Mouse (Mus musculus) liver, embryonic 14.5 days (tissue): ENCODE results near the gene Mrps21. TPM values are rescaled to one million over a fixed set of nuclear protein-coding genes. Genes with fewer than 3 reads are reported as not detected.
A peak's percentile ranks its signal among the peaks of the same experiment; 100 is the strongest.
"Not testable (repeated sequence)": the region's sequence is repeated elsewhere in the genome, so short reads cannot be mapped to it uniquely, and the experiment has no call there.

ENCODE experiments used
- ATAC-seq: fragments of 200-750 bp; cut with Nextera tagmentation; 2 replicates; pipeline ENCODE4 v1.8.0; 2017; ENCODE audit warnings: moderate number of reproducible peaks, mild to moderate bottlenecking, moderate library complexity; ENCODE audit not compliant: insufficient read depth
- DNase-seq, 3 experiments: peaks; one replicate each; pipeline ENCODE4 v3.0.0-alpha.2; 2012 to 2013; ENCODE audit warnings: low read depth in 3 of 3, low spot score in 3 of 3
- H3K27ac ChIP-seq: fragments of 300-500 bp; sonication (generic); 2 replicates; pipeline ENCODE4 v1.5.1; 2014; ENCODE audit warnings: moderate library complexity, mild to moderate bottlenecking, control low read depth, inconsistent platforms
- H3K27me3 ChIP-seq: fragments of 300-500 bp; sonication (generic); 2 replicates; pipeline ENCODE4 v1.6.1; 2014; ENCODE audit warnings: mild to moderate bottlenecking, low read length, moderate library complexity; ENCODE audit not compliant: control insufficient read depth, insufficient read depth
- H3K36me3 ChIP-seq: fragments of 300-500 bp; sonication (generic); replicated peaks from 2 replicates; pipeline ENCODE4 v1.6.1; 2014; ENCODE audit warnings: low read depth; ENCODE audit not compliant: control insufficient read depth, insufficient read depth
- H3K4me1 ChIP-seq, 2 experiments: fragments of 200-500 bp in 1 of 2; fragments of 300-500 bp in 1 of 2; sonication (generic) in 1 of 2; replicated peaks; 2 replicates each; pipeline ENCODE4 v1.6.1; 2012 to 2014; ENCODE audit warnings: antibody characterized with exemption in 1 of 2, inconsistent platforms in 1 of 2, low read length in 1 of 2; ENCODE audit not compliant: control insufficient read depth in 2 of 2, insufficient read depth in 2 of 2
- H3K4me2 ChIP-seq: fragments of 300-500 bp; sonication (generic); 2 replicates; pipeline ENCODE4 v1.6.1; 2014; ENCODE audit warnings: low read depth, mild to moderate bottlenecking, control low read depth, moderate library complexity
- H3K4me3 ChIP-seq, 2 experiments: fragments of 200-500 bp in 1 of 2; fragments of 300-500 bp in 1 of 2; sonication (generic) in 1 of 2; 2 replicates each; pipeline ENCODE4 v1.5.1; 2012 to 2014; ENCODE audit warnings: low read depth in 2 of 2, low read length in 2 of 2, mild to moderate bottlenecking in 2 of 2, control low read depth in 1 of 2, inconsistent platforms in 1 of 2, moderate library complexity in 1 of 2; ENCODE audit not compliant: insufficient read depth in 1 of 2
- H3K9ac ChIP-seq: fragments of 300-500 bp; sonication (generic); replicated peaks from 2 replicates; pipeline ENCODE4 v1.6.1; 2014; ENCODE audit warnings: mild to moderate bottlenecking, control low read depth, moderate library complexity
- H3K9me3 ChIP-seq: fragments of 300-500 bp; sonication (generic); 2 replicates; pipeline ENCODE4 v1.6.1; 2016; ENCODE audit warnings: low read length, mixed read lengths; ENCODE audit not compliant: control insufficient read depth
- CTCF ChIP-seq: IDR thresholded peaks from 2 replicates; pipeline ENCODE4 v1.5.1; 2016; ENCODE audit warnings: antibody characterized with exemption, low read depth, control low read depth
- EP300 ChIP-seq: IDR thresholded peaks from 2 replicates; pipeline ENCODE4 v1.6.1; 2016; ENCODE audit warnings: antibody characterized with exemption, low read depth
- WGBS: fragments of 180-500 bp; shearing (Covaris S2); extraction: QIAGEN DNeasy Blood & Tissue Kit; methylation state at CpG from one replicate; pipeline ENCODE4 v1.1.7; 2014; ENCODE audit not compliant: insufficient replicate concordance; 5-methylcytosine and 5-hydroxymethylcytosine counted together
- polyA plus RNA-seq, 2 experiments: library from polyadenylated mRNA; depleted of rRNA in 1 of 2; stranded (reverse) in 1 of 2; unstranded in 1 of 2; fragments of >200 nt; fragmentation: Nextera tagmentation in 1 of 2; extraction: Ambion mirVana in 1 of 2; gene quantifications; 2 replicates each; pipeline versions ENCODE4 v1.2.1 to v1.2.3; 2012 to 2014

Mrps21 gene
- polyA plus RNA-seq, 2 experiments: 119 to 224 TPM

GRCm38 (mm10) chr3:95861216-95861615, 10.1 kb downstream of the Mrps21 start:
- WGBS: 54% methylated on average over 10 of the region's 10 CpGs
- Histone ChIP-seq H3K27me3 (no peaks in the 10 kb centered on the region), H3K9me3 (no peaks in the 10 kb centered on the region), H3K4me2 (no peak overlapping the region), H3K4me1 (peaks cover 0 to under 1% of the 10 kb centered on the region in 2 experiments; a peak in 3 of 4 replicates), H3K36me3 (no peaks in the 10 kb centered on the region; the same call in none of the 2 replicates), H3K9ac (no peak overlapping the region), H3K4me3 (no peak overlapping the region), H3K27ac (no peak overlapping the region)
- no peak for TF ChIP-seq EP300
- TF ChIP-seq CTCF: peak; percentile 77
- ATAC-seq (no peak), DNase-seq (no peak)

GRCm38 (mm10) chr3:95860323-95860722, 11.0 kb downstream of the Mrps21 start:
- DNase-seq: no peak
- H3K9me3 ChIP-seq: no peaks in the 10 kb centered on the region
- H3K4me2 ChIP-seq: no peak overlapping the region
- H3K9ac ChIP-seq: no peak overlapping the region
- TF ChIP-seq CTCF (peak; percentile 46), EP300 (no peak)
- H3K36me3 ChIP-seq: no peaks in the 10 kb centered on the region; the same call in none of the 2 replicates
- H3K27me3 ChIP-seq: no peaks in the 10 kb centered on the region
- 67% methylated on average over 3 of the region's 3 CpGs for WGBS
- ATAC-seq: no peak
- H3K4me1 ChIP-seq: peaks cover 0 to 3% of the 10 kb centered on the region in 2 experiments; a peak in 3 of 4 replicates
- H3K27ac ChIP-seq: no peak overlapping the region
- no peak overlapping the region for H3K4me3 ChIP-seq

- H3K4me3 ChIP-seq, H3K9ac ChIP-seq, H3K4me2 ChIP-seq, ATAC-seq, H3K4me1 ChIP-seq, H3K9me3 ChIP-seq, H3K27ac ChIP-seq, H3K27me3 ChIP-seq, H3K36me3 ChIP-seq, DNase-seq: not testable (repeated sequence)
- 67% methylated on average over 3 of the region's 3 CpGs for WGBS
Measured at GRCm38 (mm10) chr3:95858278-95858677, 13.0 kb downstream of the Mrps21 start.

- WGBS: 71% methylated on average over 1 of the region's 1 CpGs
- not testable (repeated sequence) for H3K4me3 ChIP-seq, H3K4me1 ChIP-seq, H3K27ac ChIP-seq, H3K9ac ChIP-seq, H3K4me2 ChIP-seq, H3K27me3 ChIP-seq, DNase-seq, ATAC-seq, H3K9me3 ChIP-seq
- H3K36me3 ChIP-seq: peaks cover 13% of the 10 kb centered on the region
Measured at GRCm38 (mm10) chr3:95857050-95857449, 14.3 kb downstream of the Mrps21 start.

- ATAC-seq: peak; percentile 2; the same call in 1 of the 2 replicates
- TF ChIP-seq CTCF (no peak), EP300 (no peak)
- H3K4me1 ChIP-seq: peaks cover 13 to 15% of the 10 kb centered on the region in 2 experiments
- peaks cover 20% of the 10 kb centered on the region for H3K36me3 ChIP-seq
- H3K9ac ChIP-seq: peak overlapping the region; percentile 77
- peak overlapping the region; percentile 63 to 87 for H3K4me3 ChIP-seq
- DNase-seq: no peak
- H3K4me2 ChIP-seq: peak overlapping the region; percentile 93
- WGBS: 36% methylated on average over 7 of the region's 7 CpGs
- H3K27me3 ChIP-seq: no peaks in the 10 kb centered on the region
- H3K27ac ChIP-seq: peak overlapping the region; percentile 77
- no peaks in the 10 kb centered on the region for H3K9me3 ChIP-seq
Measured at GRCm38 (mm10) chr3:95856115-95856514, 15.2 kb downstream of the Mrps21 start.
